Mouse (Mus musculus): ENCODE results near the gene Fam71f1. TPM values are rescaled to one million over a fixed set of nuclear protein-coding genes. Genes with fewer than 3 reads are reported as not detected.

Gene Fam71f1
- polyA plus RNA-seq, 1 experiment from 2014 or later = 0.18 TPM

DNA sequence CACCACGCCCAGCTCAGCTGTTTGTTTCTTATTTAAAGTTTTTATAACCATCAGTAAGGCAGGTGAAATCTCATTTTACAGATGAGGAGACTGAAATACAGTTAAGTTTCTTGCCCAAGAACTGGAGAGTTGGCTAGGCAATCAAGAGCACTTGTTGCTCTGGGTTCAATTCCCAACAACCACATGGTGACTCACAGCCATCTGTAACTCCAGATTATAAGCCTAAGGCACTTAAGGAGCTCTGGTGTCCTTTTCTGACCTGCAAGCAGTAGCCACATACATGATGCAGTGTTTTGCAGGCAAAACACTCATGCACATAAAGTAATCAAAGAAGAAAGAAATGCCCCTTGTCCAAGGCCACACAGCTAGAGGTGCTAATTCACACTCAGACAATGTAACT is 46.3 kb downstream of the Fam71f1 start:
- Histone ChIP-seq H3K4me2 (no peak overlapping the region), H3K36me3 (peaks cover 58% of the 10 kb centered on the region), H3K9me3 (replicated peaks) (no peaks in the 10 kb centered on the region), H3K9ac (no peak overlapping the region), H3K27me3 (replicated peaks) (no peaks in the 10 kb centered on the region), H3K4me3 (no peak overlapping the region), H3K4me1 (replicated peaks) (peaks cover 7% of the 10 kb centered on the region), H3K27ac (ENCODE audit: poor library complexity, severe bottlenecking) (no peak overlapping the region)
- no peak for ATAC-seq (ENCODE audit: insufficient number of reproducible peaks, low FRiP score)
- 89% methylated on average over 1 of the region's 1 CpGs for WGBS

DNA sequence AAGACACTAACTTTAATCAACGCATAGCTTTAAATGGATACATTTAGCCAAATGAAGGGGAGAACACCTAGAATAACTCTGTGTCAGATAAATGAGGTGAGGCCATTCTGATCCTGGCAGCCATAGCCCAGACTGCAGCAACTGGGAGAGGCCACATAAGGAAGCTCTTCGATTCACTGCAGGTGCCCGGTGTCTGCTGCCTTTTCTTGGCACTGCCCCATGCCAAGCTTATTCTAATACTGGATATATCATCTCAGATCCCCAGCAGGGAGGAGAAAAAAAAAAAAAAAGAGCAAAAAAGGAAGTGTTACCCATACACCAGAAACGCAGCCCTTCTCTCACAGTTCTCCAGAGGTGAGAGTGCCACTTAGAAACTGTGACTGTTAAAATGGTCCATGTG is 58.4 kb downstream of the Fam71f1 start:
- no peaks in the 10 kb centered on the region for H3K9me3 ChIP-seq (replicated peaks)
- no peak overlapping the region for H3K4me3 ChIP-seq
- H3K27me3 ChIP-seq (replicated peaks) = no peaks in the 10 kb centered on the region
- no peak for ATAC-seq (ENCODE audit: insufficient number of reproducible peaks, low FRiP score)
- H3K36me3 ChIP-seq = peaks cover 75% of the 10 kb centered on the region
- no peak overlapping the region for H3K4me2 ChIP-seq
- WGBS = 88% methylated on average over 4 of the region's 4 CpGs
- no peak overlapping the region for H3K27ac ChIP-seq (ENCODE audit: poor library complexity, severe bottlenecking)
- no peaks in the 10 kb centered on the region for H3K4me1 ChIP-seq (replicated peaks)
- H3K9ac ChIP-seq = no peak overlapping the region

DNA sequence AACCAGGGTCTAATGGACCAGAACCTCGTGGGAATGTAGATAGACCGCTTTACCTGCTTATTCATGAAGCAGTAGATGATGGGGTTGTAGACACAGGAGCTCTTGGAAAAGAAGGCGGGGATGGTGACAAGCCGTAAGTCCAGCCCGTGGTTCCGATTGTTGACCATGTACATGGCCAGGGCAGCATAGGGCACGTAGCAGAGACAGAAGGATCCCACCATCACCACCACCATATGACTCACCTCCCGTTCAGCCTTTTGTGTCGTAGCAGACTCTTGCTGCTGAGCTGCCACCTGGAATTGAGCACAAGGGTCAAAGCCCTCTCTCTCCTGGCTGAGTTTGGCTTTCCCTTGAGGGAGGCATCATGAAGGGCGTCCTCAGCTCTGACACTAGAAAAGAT is 59.7 kb downstream of the Fam71f1 start:
- Histone ChIP-seq H3K4me1 (replicated peaks) (0 out of 2 replicates have a peak, but pooled peaks cover 1% of the 10 kb centered on the region), H3K36me3 (peaks cover 62% of the 10 kb centered on the region), H3K4me2 (no peak overlapping the region), H3K27ac (ENCODE audit: poor library complexity, severe bottlenecking) (no peak overlapping the region), H3K4me3 (no peak overlapping the region), H3K9me3 (replicated peaks) (no peaks in the 10 kb centered on the region), H3K9ac (no peak overlapping the region), H3K27me3 (replicated peaks) (no peaks in the 10 kb centered on the region)
- ATAC-seq (ENCODE audit: insufficient number of reproducible peaks, low FRiP score) = no peak
- 92% methylated on average over 10 of the region's 10 CpGs for WGBS

DNA sequence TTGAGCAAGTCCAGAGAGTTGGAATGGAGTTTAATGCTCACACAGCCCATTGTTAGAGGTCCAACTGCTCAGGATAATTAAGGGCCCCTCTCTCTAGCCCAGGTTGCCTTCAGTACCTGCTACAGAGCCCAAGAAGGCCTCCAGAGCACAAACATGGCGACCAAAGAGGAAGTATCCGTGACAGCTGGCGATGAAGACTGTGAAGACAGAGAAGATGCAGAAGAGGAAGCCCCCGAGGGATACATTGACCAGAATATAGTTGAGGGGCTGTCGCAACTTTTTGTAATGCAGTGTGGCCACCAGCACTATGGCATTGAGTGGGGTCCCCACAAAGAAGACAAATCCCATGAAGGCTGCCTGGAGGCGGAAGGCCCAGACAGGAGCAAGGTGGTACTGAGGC is 61.0 kb downstream of the Fam71f1 start:
- Histone ChIP-seq H3K9me3 (replicated peaks) (no peaks in the 10 kb centered on the region), H3K27me3 (replicated peaks) (no peaks in the 10 kb centered on the region), H3K36me3 (peaks cover 49% of the 10 kb centered on the region), H3K4me1 (replicated peaks) (0 out of 2 replicates have a peak, but pooled peaks cover 8% of the 10 kb centered on the region), H3K4me2 (no peak overlapping the region), H3K27ac (ENCODE audit: poor library complexity, severe bottlenecking) (no peak overlapping the region), H3K4me3 (no peak overlapping the region), H3K9ac (no peak overlapping the region)
- 87% methylated on average over 6 of the region's 6 CpGs for WGBS
- ATAC-seq (ENCODE audit: insufficient number of reproducible peaks, low FRiP score) = no peak

DNA sequence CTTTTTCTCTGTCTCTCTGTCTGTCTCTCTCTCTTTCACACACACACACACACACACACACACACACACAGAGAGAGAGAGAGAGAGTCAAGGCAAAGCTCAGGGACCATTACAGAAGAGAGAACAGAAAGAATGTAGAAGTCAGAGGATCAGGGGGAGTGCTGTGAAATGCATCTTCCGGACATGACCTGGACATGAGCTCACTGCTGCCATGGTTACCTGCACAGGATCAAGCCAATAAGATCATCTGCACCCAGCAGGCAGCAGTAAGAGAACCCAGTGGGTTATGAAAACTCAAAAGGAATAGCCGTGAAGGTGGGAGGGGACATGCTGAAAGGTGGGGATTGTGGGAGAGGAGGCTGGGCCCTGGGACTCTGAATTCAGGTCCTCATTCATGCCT is 63.5 kb downstream of the Fam71f1 start:
- ATAC-seq (ENCODE audit: insufficient number of reproducible peaks, low FRiP score) = no peak
- Histone ChIP-seq H3K36me3 (peaks cover 25% of the 10 kb centered on the region), H3K9ac (no peak overlapping the region), H3K4me3 (no peak overlapping the region), H3K27me3 (replicated peaks) (no peaks in the 10 kb centered on the region), H3K9me3 (replicated peaks) (no peaks in the 10 kb centered on the region), H3K27ac (ENCODE audit: poor library complexity, severe bottlenecking) (no peak overlapping the region), H3K4me2 (no peak overlapping the region), H3K4me1 (replicated peaks) (peaks cover 11% of the 10 kb centered on the region)
- WGBS = 72% methylated on average over 2 of the region's 2 CpGs

Other genes with a start within 250 kb of the Fam71f1 start
- gene Rbm28, start 154.1 kb upstream of the Fam71f1 start, polyA plus RNA-seq (2016; fragmentation: Nextera tagmentation; extraction: Ambion mirVana) = 32.4 and 35.6 TPM in 2 replicates
- 3.0 and 3.1 TPM in 2 replicates for gene Prrt4, start 139.6 kb upstream of the Fam71f1 start, polyA plus RNA-seq (2016; fragmentation: Nextera tagmentation; extraction: Ambion mirVana)
- gene Impdh1, start 102.8 kb upstream of the Fam71f1 start, polyA plus RNA-seq (2016; fragmentation: Nextera tagmentation; extraction: Ambion mirVana) = 39.5 and 40.8 TPM in 2 replicates
- 22.7 TPM in 2 replicates for gene Hilpda, start 46.7 kb upstream of the Fam71f1 start, polyA plus RNA-seq (2016; fragmentation: Nextera tagmentation; extraction: Ambion mirVana)
- gene Fam71f2, start 39.5 kb upstream of the Fam71f1 start, polyA plus RNA-seq (2016; fragmentation: Nextera tagmentation; extraction: Ambion mirVana) = 0.26 TPM in 1 of 2 replicates, not detected in the other
- 476 and 483 TPM in 2 replicates for gene Calu, start 28.9 kb downstream of the Fam71f1 start, polyA plus RNA-seq (2016; fragmentation: Nextera tagmentation; extraction: Ambion mirVana)
- gene Opn1sw, start 69.3 kb downstream of the Fam71f1 start, polyA plus RNA-seq (2016; fragmentation: Nextera tagmentation; extraction: Ambion mirVana) = 0.65 and 0.69 TPM in 2 replicates
- gene Ccdc136, start 77.2 kb downstream of the Fam71f1 start, polyA plus RNA-seq (2016; fragmentation: Nextera tagmentation; extraction: Ambion mirVana) = 25.1 and 27.0 TPM in 2 replicates
- 90.7 and 98.1 TPM in 2 replicates for gene Flnc, start 114.1 kb downstream of the Fam71f1 start, polyA plus RNA-seq (2016; fragmentation: Nextera tagmentation; extraction: Ambion mirVana)
- gene Atp6v1f, start 148.6 kb downstream of the Fam71f1 start, polyA plus RNA-seq (2016; fragmentation: Nextera tagmentation; extraction: Ambion mirVana) = 175 and 189 TPM in 2 replicates
- gene Atp6v1fnb, start 152.3 kb downstream of the Fam71f1 start, polyA plus RNA-seq (2016; fragmentation: Nextera tagmentation; extraction: Ambion mirVana) = not detected in 2 replicates
- 10.6 and 15.4 TPM in 2 replicates for gene Kcp, start 188.8 kb downstream of the Fam71f1 start, polyA plus RNA-seq (2016; fragmentation: Nextera tagmentation; extraction: Ambion mirVana)
- gene Irf5, start 207.5 kb downstream of the Fam71f1 start, polyA plus RNA-seq (2016; fragmentation: Nextera tagmentation; extraction: Ambion mirVana) = 11.2 and 12.5 TPM in 2 replicates

Measured in heart, embryonic 12.5 days (tissue).